Mouse (Mus musculus) kidney, embryonic 15.5 days (tissue): Measurements from ENCODE around the gene Matn1. TPM values are rescaled to one million over a fixed set of nuclear protein-coding genes. Genes with fewer than 3 reads are reported as not detected.

Experiments
- ATAC-seq: fragments of 200-750 bp; cut with Nextera tagmentation; replicated peaks from 2 replicates; pipeline ENCODE4 v1.8.0; 2017; ENCODE audit warnings: moderate TSS enrichment; ENCODE audit not compliant: low FRiP score
- H3K27ac ChIP-seq: fragments of 300-500 bp; sonication (generic); 2 replicates; pipeline ENCODE4 v1.5.1; 2015; ENCODE audit warnings: mild to moderate bottlenecking, inconsistent platforms
- H3K27me3 ChIP-seq: fragments of 300-500 bp; sonication (generic); 2 replicates; pipeline ENCODE4 v1.6.1; 2015; ENCODE audit warnings: inconsistent platforms
- H3K36me3 ChIP-seq: fragments of 300-500 bp; sonication (generic); 2 replicates; pipeline ENCODE4 v1.6.1; 2015; ENCODE audit warnings: inconsistent platforms
- H3K4me1 ChIP-seq: fragments of 300-500 bp; sonication (generic); 2 replicates; pipeline ENCODE4 v1.6.1; 2015; ENCODE audit warnings: inconsistent platforms
- H3K4me2 ChIP-seq: fragments of 300-500 bp; sonication (generic); 2 replicates; pipeline ENCODE4 v1.6.1; 2015; ENCODE audit warnings: moderate library complexity, mild to moderate bottlenecking, inconsistent platforms
- H3K4me3 ChIP-seq: fragments of 300-500 bp; sonication (generic); replicated peaks from 2 replicates; pipeline ENCODE4 v1.5.1; 2015; ENCODE audit warnings: mild to moderate bottlenecking, inconsistent platforms
- H3K9ac ChIP-seq: fragments of 300-500 bp; sonication (generic); 2 replicates; pipeline ENCODE4 v1.6.1; 2015; ENCODE audit warnings: mild to moderate bottlenecking, inconsistent platforms
- H3K9me3 ChIP-seq: fragments of 300-500 bp; sonication (generic); replicated peaks from 2 replicates; pipeline ENCODE4 v1.6.1; 2016; ENCODE audit warnings: inconsistent platforms
- WGBS: fragments of 180-500 bp; shearing (Covaris S2); methylation state at CpG from one replicate; pipeline ENCODE4 v1.1.7; 2015; ENCODE audit warnings: mixed read lengths; 5-methylcytosine and 5-hydroxymethylcytosine counted together
- polyA plus RNA-seq: library from polyadenylated mRNA; unstranded; fragments of >200 nt; fragmentation: Nextera tagmentation; extraction: Ambion mirVana; gene quantifications from 2 replicates; pipeline ENCODE4 v1.2.1, GENCODE M21; 2015

Gene Matn1
- polyA plus RNA-seq, 1 experiment from 2014 or later, result 0.49 TPM

- H3K36me3 ChIP-seq, result no peaks in the 10 kb centered on the region
- H3K9ac ChIP-seq, result no peak overlapping the region
- H3K27ac ChIP-seq, result no peak overlapping the region
- no peak for ATAC-seq
- H3K4me2 ChIP-seq, result no peak overlapping the region
- H3K4me3 ChIP-seq, result no peak overlapping the region
- H3K27me3 ChIP-seq, result no peaks in the 10 kb centered on the region
- H3K4me1 ChIP-seq, result no peaks in the 10 kb centered on the region
- 86% methylated on average over 8 of the region's 8 CpGs for WGBS
- peaks cover 8% of the 10 kb centered on the region for H3K9me3 ChIP-seq
Observed at GRCm38 (mm10) chr4:130994556-130994955, 50.4 kb downstream of the Matn1 start.

GRCm38 (mm10) chr4:130999744-131000527 is 55.8 kb downstream of the Matn1 start:
- no peak overlapping the region for H3K9ac ChIP-seq
- ATAC-seq, result no peak
- no peaks in the 10 kb centered on the region for H3K4me1 ChIP-seq
- no peak overlapping the region for H3K4me2 ChIP-seq
- H3K9me3 ChIP-seq, result peaks cover 8% of the 10 kb centered on the region
- no peaks in the 10 kb centered on the region for H3K36me3 ChIP-seq
- H3K27me3 ChIP-seq, result no peaks in the 10 kb centered on the region
- no peak overlapping the region for H3K4me3 ChIP-seq
- WGBS, result 74% methylated on average over 5 of the region's 5 CpGs
- no peak overlapping the region for H3K27ac ChIP-seq

- Histone ChIP-seq H3K27ac (no peak overlapping the region), H3K9me3 (peaks cover 1% of the 10 kb centered on the region), H3K4me3 (no peak overlapping the region), H3K4me2 (no peak overlapping the region), H3K9ac (no peak overlapping the region), H3K4me1 (no peaks in the 10 kb centered on the region), H3K27me3 (no peaks in the 10 kb centered on the region), H3K36me3 (no peaks in the 10 kb centered on the region)
- 89% methylated on average over 15 of the region's 15 CpGs for WGBS
- no peak for ATAC-seq
Observed at GRCm38 (mm10) chr4:131000614-131001178, 56.5 kb downstream of the Matn1 start.

Other genes starting within 250 kb of the Matn1 start
- 22.3 and 26.5 TPM in 2 replicates for gene Sdc3, start 151.8 kb upstream of the Matn1 start, polyA plus RNA-seq
- 25.5 and 28.9 TPM in 2 replicates for gene Laptm5, start 31.3 kb upstream of the Matn1 start, polyA plus RNA-seq